Mouse (Mus musculus) ES-E14 (cell line): ENCODE data around the gene Rap1gap2.

ENCODE experiments used
- CHD2 ChIP-seq: IDR thresholded peaks from 2 replicates; pipeline ENCODE4 v1.6.1; 2014; ENCODE audit warnings: mild to moderate bottlenecking, low read depth, low read length, inconsistent platforms
- HCFC1 ChIP-seq: IDR thresholded peaks from 2 replicates; pipeline ENCODE4 v1.6.1; 2012; ENCODE audit warnings: low read length, inconsistent platforms, borderline replicate concordance; ENCODE audit not compliant: insufficient read depth
- MAFK ChIP-seq: IDR thresholded peaks from 2 replicates; pipeline ENCODE4 v1.6.1; 2014; ENCODE audit warnings: mild to moderate bottlenecking, low read depth, low read length, inconsistent platforms; ENCODE audit not compliant: insufficient read depth
- ZC3H11A ChIP-seq: IDR thresholded peaks from 2 replicates; pipeline ENCODE4 v1.6.1; 2012; ENCODE audit warnings: low read depth, mild to moderate bottlenecking, inconsistent platforms, low read length, borderline replicate concordance
- ZNF384 ChIP-seq: IDR thresholded peaks from 2 replicates; pipeline ENCODE4 v1.6.1; 2012; ENCODE audit warnings: low read depth, low read length, inconsistent platforms

DNA sequence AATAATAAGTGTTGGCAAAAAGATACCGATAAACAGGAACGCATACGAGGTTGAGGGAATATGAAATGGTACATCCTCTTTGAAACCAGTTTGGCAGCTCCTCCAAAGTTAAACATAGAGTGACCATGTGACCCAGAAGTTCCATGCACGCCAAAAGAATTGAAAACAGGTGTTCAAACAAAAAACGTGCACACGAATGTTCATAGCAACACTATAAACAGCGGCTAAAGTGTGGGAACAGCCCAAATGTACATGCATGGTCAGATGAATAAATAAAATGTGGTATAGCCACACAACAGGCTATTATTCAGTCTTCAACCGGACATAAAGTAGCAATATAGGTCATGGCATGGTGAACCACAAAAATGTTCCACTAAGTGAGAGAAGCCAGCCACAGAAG, 108.2 kb downstream of the Rap1gap2 start:
- TF ChIP-seq ZNF384 = no peak
- no peak for TF ChIP-seq HCFC1
- no peak for TF ChIP-seq CHD2
- TF ChIP-seq ZC3H11A = no peak
- no peak for TF ChIP-seq MAFK
